Mouse (Mus musculus): Measurements from ENCODE around the gene Zfp558.
"Not testable (repeated sequence)": the region's sequence is repeated elsewhere in the genome, so short reads cannot be mapped to it uniquely, and the experiment has no call there.

The Zfp558 gene

DNA sequence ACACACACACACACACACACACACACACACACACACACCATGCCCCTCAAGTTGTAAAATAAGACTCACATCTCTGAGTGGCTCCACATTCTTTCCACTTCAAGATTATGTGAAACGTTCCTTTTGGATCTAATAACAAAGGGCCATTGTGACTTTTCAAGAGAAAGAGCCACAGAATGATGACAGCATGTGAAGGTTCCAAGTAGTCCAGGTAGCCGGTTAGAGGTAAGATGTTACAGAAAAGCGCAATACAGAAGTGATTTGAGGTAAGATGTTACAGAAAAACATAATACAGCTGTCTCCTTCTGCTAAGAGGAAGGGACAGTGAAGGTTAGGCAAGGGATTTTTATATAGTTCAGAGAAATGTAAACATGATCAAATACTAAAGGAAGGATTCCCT is at the start of gene Zfp558, which contains the start of gene Mbd3l1:
Gene Zfp558, minus strand, starts transcription at position 101 of the 400 bp plus-strand sequence.
Gene Mbd3l1, plus strand, starts transcription at position 192 of the 400 bp plus-strand sequence.
- CTCF ChIA-PET, result no interaction called here

DNA sequence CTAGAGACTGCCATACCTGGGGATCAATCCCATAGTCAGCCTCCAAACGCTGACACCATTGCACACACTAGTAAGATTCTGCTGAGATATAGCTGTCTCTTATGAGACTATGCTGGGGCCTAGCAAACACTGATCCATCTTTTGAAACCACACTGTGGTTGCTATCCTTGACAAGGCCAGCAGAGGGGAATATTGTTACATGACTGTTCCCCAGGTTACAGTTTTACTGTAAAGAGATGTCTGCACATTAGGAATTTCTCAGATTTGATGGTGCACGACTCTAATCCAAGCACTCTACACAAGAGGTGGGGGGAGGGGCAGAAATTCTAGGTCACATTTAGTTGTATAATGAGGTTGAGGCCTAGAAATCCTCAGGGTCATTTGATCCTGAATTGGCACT is 30.0 kb upstream of the Zfp558 start:
- CTCF ChIA-PET, result interaction anchor here (0.7 to 1.5 kb wide), 4 partner anchors 237 kb away, joined by 3 to 10 read pairs (median 5); no protein-coding TSS in a partner anchor
- POLR2A ChIA-PET, result interaction anchor here in 1 of 4 experiments (0.6 kb wide), 1 partner anchor 236 kb away, joined by 3 read pairs; no protein-coding TSS in a partner anchor

More for the DNA sequence above, at the start of gene Zfp558, which contains the start of gene Mbd3l1:
- POLR2A ChIA-PET, result no interaction called here

DNA sequence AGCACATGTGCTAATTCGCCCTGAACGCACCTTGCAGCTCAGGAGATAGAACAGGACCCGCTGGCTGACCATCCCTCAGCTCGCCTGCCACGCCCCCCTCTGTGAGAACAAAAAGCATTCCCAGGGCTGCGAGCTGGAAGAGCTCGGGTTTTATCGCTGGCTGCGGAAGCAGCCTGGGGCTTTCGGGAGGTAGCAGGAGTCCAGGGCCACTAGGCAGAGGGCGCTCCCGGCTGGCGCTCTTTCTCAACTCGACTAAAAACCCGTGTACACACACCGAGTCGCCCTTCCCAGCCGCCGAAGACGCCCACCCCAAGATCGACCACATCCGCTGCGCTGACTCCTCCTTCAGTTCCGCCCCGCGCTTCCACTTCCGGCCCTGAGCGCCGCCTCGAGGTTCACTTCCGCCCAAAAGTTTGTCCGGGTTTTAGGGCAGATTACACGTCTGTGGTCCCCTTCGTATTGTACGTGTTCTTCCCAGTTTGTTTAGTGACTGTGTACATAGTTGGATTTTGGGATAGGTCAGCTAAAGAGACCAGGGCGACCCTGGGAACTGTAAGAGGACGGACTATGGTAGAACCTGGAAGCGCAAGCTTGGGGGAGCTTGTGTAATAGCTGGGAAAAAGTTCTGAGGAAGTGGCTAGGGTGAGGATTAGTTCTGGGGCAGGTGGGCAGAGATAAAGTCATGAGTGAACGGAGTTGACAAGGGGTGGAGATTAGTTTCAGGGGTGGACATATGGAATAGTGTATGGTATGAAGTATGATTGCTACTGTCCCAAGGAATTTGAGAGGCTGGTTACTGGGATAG is 4.5 kb downstream of the Zfp558 start:
- CTCF ChIA-PET, result no interaction called here
- POLR2A ChIA-PET, result interaction anchor here in 2 of 4 experiments (0.5 to 0.8 kb wide), 2 partner anchors 9 to 22 kb away, joined by 3 read pairs; no protein-coding TSS in a partner anchor

DNA sequence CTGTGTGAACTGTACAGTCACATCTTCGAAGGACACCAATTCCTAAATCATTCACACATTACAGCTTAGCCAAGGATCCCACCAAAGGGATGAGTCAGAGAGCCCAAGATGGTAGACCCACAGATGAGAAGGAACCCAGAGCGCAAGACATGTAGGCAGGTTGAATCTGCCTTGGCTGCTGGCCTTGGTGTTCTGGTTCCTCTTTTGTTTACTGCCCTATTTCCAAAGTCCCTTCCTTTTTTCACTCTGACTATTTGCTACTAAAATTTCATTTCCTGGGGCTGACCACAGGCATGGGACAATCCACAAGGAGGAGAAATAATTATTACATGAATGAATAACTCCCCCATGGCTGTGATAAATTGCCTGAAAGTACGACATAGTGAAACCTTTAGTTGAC is 10.1 kb downstream of the Zfp558 start:
- POLR2A ChIA-PET, result no interaction called here
- CTCF ChIA-PET, result no interaction called here

DNA sequence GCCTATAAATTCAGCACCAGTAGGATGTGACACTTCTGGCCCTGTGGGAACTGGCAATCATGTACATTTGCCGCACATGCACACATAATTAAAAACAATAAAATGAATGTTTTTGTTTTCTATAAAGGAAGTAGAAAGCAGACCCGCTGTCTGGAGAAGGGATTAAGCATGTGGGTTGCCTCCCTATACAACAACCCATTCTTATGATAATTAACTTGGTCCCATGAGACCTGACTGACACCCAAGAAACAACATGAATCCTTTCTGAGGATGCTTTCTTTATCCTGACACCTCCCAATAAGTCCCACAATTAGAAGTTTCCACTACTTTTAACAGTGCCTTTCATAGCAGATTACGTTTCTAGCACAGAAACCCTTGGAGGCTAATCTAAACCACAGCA is 10.7 kb downstream of the Zfp558 start:
- ChIA-PET POLR2A (no interaction called here), CTCF (no interaction called here)

DNA sequence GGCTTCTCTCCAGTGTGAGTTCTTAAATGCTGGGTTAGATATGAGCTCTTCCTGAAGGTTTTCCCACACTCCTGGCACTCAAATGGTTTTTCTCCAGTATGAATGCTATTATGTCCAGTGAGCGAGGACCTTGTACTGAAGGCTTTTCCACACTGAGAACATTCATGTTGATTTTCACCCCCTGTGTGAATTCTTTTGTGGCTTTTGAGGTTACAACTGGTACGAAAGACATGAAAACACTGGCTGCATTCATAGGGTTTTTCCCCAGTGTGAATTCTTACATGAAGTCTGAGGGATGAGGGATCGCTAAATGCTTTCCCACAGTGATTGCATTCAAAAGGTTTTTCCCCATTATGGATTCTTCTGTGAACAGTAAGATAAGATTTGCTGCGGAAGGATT is 21.5 kb downstream of the Zfp558 start:
- POLR2A ChIA-PET, result no interaction called here
- CTCF ChIA-PET, result no interaction called here

DNA sequence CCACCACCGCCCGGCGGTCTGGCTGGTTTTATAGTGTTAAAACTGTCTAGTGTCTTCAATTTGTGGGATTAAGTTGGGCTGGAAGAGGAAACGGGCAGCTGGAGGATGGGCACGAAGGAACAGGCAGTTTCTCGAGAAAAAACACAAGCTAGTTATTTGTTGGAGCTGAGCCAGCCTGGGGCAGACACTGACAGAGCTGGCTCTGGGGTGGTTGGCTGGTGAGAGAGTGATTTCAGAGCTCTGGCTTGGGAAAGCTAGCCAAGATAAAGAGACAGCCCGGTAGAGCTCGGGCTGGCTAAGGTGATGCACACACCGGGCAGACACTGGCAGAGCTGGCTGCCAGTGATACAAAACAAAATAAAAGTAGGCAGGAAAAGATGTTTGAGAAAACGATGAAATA is 46.4 kb downstream of the Zfp558 start:
- CTCF ChIA-PET, result no interaction called here

DNA sequence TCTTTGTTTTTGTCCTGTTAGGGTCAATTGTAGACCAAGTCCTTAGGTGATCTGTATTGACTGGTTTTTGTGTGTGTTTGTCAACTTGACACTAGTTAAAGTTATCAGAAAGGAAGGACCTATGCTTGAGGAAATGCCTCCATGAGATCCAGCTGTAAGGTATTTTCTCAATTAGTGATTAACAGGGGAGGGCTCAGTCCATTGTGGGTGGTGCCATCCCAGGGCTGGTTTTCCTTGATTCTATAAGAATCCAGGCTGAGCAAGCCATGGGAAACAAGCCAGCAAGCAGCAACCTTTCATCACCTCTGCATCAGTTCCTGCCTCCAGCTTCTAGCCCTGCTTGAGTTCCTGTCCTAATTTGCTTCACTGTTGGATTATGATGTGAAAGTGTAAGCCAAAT is 47.7 kb downstream of the Zfp558 start, which contains the start of gene Mbd3l2:
Gene Mbd3l2, plus strand, starts transcription at position 301 of the 400 bp plus-strand sequence.
- POLR2A ChIA-PET, result no interaction called here
- CTCF ChIA-PET, result no interaction called here

More for the DNA sequence above, 46.4 kb downstream of the Zfp558 start:
- POLR2A ChIA-PET, result interaction anchor here in 1 of 4 experiments (0.6 kb wide), 1 partner anchor 11 kb away, joined by 3 read pairs; no protein-coding TSS in a partner anchor

DNA sequence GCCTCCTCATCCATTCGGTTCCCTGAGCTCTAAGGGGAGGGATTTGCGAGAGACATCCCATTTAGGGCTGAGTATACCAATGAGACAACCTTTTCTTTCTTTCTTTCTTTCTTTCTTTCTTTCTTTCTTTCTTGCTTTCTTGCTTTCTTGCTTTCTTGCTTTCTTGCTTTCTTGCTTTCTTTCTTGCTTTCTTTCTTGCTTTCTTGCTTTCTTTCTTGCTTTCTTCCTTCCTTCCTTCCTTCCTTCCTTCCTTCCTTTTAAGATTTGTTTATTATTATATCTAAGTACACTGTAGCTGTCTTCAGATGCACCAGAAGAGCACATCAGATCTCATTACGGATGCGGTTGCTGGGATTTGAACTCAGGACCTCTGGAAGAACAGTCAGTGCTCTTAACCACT is 65.7 kb downstream of the Zfp558 start:
- POLR2A ChIA-PET, CTCF ChIA-PET: not testable (repeated sequence)

All from embryonic stem cell, embryonic (primary cell).